Mouse (Mus musculus) R1 (cell line): ENCODE data around the gene 2410131K14Rik.

Source experiments
- DNase-seq: peaks from one replicate; pipeline ENCODE4 v3.0.0-alpha.2; 2018; ENCODE audit warnings: low read depth, low spot score

Gene 2410131K14Rik

DNA sequence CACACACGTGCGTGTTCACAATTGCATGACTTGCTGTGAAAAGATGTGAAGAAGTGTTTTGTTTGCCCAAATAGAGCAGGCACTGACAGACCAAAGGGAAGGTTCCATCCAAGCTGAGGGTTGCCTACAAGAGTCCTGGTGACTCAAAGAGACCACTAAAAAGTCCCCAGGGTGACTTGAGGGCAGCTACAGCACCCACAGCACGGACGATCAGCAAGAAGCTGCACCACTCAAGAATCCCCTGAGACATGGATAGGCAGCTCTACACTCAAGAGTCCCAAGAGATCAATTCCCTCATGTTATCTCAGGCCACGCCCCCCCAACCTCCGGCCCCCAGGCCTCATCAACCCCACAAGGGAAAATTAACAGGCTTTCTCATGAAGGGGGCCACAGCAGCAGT is 65.4 kb downstream of the 2410131K14Rik start:
- DNase-seq: no peak

DNA sequence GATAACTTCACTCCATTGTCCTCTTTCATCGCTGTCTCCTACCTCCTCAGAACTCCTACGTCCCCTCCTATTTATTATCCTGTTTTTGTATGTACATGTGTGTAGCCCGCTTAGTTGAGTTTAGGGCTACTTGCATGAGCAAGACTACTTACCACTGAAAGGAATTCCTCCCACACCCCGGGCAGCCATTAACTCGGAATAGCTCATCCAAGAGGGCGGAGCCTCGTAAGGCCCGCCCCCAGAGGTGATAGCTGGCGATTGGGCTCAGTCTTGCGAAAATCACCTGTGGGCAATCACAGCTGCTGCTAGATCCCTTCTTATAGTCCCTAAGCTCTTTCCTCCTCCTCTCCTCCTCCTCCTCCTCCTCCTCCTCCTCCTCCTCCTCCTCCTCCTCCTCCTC is 66.2 kb downstream of the 2410131K14Rik start:
- peak; percentile 90 for DNase-seq

DNA sequence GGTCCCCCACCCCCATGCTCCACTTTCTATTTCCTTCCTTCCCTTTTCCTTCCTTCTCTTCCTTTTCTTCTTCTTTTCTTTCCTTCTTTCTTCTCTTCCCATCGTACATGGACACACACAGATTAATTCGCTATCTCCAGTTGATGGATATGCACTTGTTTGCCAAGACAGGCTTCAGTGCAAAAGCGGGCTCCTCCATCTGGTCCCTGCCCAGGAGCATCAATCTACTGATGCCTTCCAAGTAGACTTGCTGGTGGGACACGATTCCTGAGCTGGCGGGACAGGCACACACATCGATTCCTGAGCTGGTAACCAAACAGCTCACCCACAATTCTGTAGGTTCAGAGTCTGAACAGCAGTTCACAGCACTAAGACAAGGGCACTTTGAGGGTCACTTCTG is 68.7 kb downstream of the 2410131K14Rik start:
- DNase-seq: no peak
